Mouse (Mus musculus) spleen, postnatal 10 days (tissue): ENCODE data around the gene Atp1a1.

Experiments
- DNase-seq, 2 experiments: peaks; one replicate each; pipeline ENCODE4 v3.0.0; 2021 to 2022; ENCODE audit warnings: low spot score in 2 of 2

The Atp1a1 gene

DNA sequence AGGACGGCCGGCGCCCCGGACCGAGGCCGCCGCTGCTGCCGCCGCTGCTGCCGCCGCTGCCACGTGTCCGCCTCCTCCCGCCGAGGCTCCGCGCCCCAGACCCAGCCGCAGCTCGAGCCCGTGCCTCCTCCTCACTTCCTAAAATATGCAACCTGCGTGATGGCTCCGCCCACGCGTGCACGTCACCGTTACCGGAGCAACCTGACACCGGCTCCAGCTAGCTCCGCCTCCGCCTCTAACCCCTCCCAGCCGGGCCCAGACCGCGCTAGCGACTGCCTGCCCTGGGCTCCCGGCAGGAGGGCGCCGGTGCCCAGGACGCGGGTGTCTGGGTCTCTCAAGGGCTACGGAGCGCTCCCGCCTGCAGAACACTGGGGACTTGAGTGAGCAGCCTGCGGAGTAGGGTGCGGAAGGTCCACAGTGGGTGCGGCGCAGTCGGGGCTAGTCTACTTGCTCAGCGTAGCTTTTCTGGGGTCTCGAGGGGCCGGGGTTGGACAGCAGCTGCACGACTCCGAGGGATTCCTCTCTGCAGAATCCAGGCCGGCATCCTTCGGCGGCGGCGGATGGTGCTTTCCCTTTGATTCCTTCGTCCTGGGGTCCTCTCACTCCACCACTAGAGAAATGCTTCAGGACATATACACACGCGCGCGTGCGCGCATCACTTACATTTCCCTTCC, at the start of gene Atp1a1:
Gene Atp1a1 (minus strand): TSS at position 135 of the 674 bp plus-strand sequence.
- peak; percentile 98 to 99 for DNase-seq

GRCm38 (mm10) chr3:101653446-101653845, 49.0 kb upstream of the Atp1a1 start:
- no peak for DNase-seq

DNA sequence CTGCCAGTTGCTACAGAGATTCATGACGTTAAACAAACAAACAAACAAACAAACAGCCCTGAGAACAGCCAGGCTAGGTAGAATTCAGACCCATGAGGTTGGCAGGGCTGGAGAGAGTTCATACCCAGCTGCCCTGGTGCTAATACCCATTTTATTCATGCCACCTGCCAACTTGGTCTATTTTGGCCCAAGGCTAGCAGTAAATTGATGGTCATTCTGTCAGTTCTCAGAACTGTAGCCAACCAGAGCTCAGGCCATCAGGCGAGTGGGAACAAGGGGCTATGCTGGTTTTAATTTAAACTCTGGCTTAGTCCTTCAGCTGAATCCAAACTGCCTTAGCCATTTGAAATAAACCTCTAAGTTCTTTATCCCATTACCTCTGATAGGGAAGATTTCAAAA, 48.5 kb upstream of the Atp1a1 start:
- DNase-seq, result no peak

GRCm38 (mm10) chr3:101650328-101650727, 45.8 kb upstream of the Atp1a1 start:
- no peak for DNase-seq

DNA sequence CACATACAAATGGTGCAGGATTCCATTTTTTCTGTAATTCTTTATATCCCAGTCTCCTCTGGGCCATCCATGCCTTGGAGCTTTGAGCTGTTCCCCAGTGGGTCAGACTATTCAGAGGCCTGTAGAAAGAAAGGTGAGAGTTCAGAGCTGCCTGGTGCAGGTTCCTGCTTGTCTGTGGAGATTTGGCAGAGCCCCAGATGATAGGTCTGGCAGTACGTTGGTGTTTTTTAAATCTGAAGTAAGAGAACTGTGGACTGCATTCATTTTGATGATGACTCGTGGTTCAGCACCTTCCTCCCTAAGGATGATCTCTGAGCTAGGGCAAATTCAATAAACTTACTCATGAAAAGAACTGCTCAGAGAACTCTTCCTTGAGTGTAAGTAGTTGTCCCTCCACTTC, 44.8 kb upstream of the Atp1a1 start:
- no peak for DNase-seq

DNA sequence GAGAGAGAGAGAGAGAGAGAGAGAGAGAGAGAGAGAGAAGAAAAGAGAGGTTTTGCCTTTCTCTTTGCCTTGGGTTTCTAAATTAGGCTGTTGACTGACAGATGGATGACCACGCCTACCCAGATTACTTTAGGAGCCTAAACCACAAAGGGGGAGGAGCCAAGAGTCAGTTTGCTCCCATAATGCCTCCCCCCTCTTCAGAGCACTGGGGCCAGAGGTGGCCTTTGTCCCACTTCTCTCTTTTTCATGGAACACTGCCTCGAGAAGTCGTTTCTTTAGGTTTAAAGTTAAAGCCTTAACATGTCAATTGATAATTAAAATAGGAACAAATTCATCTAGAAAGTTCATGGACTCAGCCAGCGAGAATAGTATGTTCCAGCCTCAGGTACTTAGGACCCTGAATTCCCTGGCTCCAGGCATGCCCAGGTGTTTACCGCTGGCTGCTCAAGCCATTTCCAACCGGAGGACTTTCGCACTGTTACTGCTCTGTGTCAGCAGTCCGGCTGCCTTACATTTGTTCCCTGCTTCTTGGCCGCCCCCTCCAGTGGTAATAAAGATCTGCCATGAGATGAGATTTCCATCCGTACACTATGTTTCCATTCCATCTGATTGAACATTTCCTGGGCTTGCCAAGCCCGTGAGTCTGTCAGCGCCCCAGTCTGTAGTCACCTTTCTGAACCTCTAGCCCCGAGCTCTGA, 43.8 kb upstream of the Atp1a1 start:
- DNase-seq, result peak in 1 of 2 experiments; percentile 19

- no peak for DNase-seq
Measured at GRCm38 (mm10) chr3:101646806-101647205, 42.3 kb upstream of the Atp1a1 start.

DNA sequence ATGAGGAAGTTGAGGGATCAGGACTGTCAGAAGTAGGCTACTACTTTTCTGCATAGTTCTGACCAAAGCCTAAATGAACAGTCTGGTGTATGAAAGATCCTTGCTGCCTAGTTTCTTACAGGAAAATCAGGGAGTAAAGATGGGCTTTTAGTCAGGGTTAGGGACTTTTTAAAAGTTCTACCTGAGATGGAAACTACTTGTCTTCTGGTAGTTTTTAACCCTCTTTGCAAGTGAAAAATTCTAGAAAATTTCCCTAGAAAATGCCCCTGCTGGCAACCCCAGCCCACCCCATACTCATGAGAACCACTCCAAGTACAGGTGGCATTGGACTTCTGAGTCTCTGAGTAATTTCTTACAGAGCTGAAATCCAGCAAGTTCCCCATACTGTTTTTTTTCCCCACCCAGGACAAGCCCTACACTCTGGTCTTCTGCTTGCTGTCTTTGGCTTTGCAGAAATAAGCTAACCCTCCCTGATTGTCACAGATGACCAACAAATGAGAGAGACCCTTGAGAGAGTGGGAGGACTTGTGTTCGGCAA, 41.2 kb upstream of the Atp1a1 start:
- no peak for DNase-seq

DNA sequence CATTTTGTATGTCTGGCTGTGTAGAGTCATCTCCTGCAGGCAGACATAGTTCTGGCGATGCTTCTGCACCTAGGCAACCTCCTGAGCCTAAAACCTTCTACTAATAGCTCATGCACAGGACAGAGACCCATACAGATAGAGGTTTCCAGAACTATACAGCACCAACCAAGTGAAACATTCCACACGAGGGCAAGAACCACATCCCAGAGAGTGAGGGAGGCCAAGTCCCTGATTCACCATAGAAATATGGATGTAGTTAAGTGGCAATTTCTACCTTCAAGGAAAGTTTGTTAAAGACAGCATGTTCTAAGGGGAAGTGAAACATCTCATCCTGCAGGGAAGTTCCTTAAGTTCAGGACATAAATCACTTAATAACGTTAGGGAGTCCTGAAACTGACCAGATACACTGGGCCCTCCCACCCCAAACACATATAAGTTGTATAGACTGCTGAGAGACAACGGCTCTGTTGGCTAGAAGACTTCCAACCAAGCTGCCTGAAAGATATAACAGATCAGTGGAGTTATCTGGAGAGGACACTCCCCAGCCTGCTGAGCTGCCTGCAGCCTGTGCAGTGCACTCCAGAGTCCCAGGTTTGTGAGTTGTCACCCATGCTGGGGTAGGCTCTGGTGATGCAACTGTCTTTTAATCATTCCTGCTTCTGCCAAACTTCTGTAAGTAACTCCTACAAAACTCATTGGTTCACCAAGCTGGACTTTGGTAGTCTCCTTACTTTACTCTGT, 39.7 kb upstream of the Atp1a1 start:
- DNase-seq, result no peak

DNA sequence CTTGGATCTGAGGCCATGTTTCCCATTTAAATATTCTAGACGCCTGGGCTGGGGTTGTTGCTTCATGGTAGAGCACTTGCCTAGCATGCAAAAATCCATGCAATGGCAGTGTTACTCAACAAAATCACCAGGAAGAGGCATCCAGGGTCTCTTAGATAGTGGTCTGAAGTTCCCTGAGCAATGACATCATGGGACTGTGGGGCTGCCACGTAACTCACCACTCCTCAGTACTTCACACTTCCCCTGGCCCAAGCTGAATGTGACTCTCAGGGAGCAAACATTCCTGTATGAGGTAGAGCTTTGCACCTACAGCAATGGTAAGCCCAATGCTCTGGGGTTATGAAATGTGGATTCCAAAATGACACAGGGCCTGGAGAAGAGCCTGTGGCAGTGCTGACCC, 38.8 kb upstream of the Atp1a1 start:
- DNase-seq, result no peak

GRCm38 (mm10) chr3:101638223-101638622, 33.7 kb upstream of the Atp1a1 start:
- no peak for DNase-seq

DNA sequence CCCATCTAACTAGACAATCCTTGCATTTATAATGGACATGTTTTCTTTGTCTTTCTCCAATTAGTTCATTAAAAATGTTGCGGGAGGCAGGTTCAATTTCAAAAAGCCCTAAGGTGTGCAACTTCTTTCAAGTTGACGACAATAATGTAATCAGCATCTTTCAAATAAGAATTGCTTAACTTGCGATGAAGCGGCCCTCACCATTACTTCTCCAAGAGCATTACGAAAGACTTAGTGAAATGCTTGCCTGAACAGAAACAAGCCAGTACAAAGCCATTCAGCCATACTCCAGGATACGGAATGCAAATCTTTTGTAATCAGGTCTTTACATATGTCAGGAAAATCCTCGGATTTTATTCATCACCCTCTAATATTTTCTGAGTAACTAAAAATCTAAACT, 32.0 kb upstream of the Atp1a1 start:
- DNase-seq, result no peak

DNA sequence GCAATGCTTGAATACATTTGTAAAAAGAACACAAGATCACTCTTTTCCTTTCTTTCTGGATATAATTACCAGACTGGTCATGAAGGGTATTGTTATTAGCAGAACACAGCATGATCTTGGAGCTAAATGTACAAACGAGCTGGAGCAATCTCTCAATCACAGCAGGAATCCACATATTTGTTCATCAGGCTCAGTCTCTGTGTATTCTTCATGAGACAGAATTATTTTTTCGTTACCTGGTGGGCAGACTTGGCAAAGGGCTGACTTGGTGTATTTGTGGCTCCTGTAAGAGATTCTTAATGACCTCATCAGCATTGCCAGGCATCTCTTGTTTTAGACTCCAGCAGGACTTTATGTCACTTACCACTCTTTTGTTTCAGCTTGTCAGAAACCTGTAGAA, 31.6 kb upstream of the Atp1a1 start:
- DNase-seq, result no peak

- DNase-seq, result no peak
Measured at GRCm38 (mm10) chr3:101634141-101634900, 29.8 kb upstream of the Atp1a1 start.

DNA sequence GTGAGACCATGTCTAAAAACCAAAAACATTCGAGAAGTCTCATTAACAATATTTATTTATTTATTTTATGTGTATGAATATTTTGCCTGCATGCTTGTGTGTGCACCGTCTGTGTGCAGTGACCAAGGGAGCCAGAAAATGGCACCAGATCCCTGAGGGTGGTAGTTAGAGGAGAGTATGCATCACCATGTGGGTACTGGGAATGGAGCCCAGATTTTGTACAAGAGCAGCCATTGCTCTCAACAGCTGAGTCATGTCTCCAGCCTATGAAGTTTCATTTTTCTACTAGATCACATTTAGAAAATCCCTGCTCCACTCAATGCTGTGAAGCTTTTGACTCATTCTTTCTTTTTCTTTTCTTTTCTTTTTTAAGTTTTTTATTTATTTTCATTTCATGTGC, 23.8 kb upstream of the Atp1a1 start:
- DNase-seq, result no peak

DNA sequence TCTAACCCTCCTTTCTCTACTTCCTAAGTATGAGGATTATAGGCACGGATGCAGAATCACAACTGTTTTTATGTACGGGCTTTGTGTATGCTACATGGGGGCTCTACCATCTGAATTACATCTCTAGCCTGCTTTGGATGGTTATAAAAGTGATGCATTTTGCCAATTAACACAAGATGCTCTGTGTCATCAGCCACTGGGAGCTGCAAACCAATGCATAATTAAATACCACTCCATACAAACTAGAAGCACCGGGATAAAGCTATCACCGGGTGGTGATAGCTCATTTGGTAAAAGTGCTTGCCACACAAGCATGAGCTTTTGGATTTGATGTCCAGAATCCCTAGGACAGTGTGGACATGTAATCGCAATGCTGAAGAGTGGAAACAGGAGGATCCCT, 19.8 kb upstream of the Atp1a1 start:
- no peak for DNase-seq

GRCm38 (mm10) chr3:101619017-101619416, 14.5 kb upstream of the Atp1a1 start:
- DNase-seq, result no peak

DNA sequence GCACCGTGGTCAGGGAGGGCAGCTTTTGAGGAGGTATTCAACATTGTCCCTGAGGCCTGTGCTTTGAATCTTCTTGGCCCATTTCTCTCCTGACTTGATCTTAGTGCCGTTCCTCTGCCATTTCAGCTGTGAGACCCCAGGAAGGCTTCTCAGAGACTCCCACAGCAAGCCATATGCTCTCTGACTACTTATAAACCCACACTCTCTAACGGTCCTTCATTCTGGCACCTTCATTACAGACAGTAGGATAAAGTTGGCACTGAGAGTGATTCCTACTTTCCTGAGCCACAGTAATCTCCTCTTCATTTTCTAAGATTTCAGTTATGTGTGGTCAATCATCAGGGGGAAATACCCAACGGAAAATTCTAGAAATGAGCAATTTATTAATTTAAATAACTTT, 14.0 kb upstream of the Atp1a1 start:
- no peak for DNase-seq

- DNase-seq, result no peak
Measured at GRCm38 (mm10) chr3:101617451-101617850, 13.0 kb upstream of the Atp1a1 start.

DNA sequence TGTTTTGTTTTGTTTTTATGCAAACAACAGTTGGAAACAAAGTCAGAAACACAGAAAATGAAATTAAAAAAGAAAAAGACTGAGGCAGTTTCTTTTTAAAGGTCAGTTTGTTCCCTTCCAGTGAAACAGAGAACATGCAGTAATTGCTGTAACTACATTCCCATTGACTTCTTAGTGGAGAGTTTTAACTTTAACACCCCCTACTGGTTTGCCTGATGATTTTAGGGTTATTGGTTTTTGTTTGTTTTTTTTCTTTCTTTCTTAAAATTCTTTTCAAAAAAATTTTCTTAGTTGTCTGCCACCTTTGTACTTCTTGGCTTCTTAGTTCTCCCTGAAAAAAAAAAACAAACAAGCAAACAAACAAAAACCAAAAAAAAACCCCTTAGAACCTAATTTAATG, 12.5 kb upstream of the Atp1a1 start:
- no peak for DNase-seq

- DNase-seq, result no peak
Measured at GRCm38 (mm10) chr3:101615856-101616255, 11.4 kb upstream of the Atp1a1 start.
